Comparison of ENCODE assay signal across 8 mouse cellular contexts in genomic region chr5:134965473-134965851, GRCm38 (mm10). TPM values are rescaled to one million over a fixed set of nuclear protein-coding genes. Genes with fewer than 3 reads are reported as not detected.
DNase-seq lines count a peak whose midpoint lies in the region; ATAC-seq lines count a peak whose summit lies in the region.

No protein-coding gene starts in this region.

- H3K4me2 ChIP-seq in intestine, embryonic 15.5 days (replicated peaks), result peak overlapping the region; percentile 68

- H3K27me3 ChIP-seq in intestine, embryonic 15.5 days (replicated peaks), result no peaks in the 10 kb centered on the region

- H3K4me1 ChIP-seq in intestine, embryonic 15.5 days (replicated peaks), result peaks cover 9% of the 10 kb centered on the region; the same call in 1 of the 2 replicates

- H3K4me3 ChIP-seq in intestine, embryonic 15.5 days (replicated peaks), result peak overlapping the region; percentile 31; the same call in 1 of the 2 replicates

- H3K27ac ChIP-seq in intestine, embryonic 15.5 days, result peak overlapping the region; percentile 77

- H3K9ac ChIP-seq in intestine, embryonic 15.5 days, result peak overlapping the region; percentile 32

- WGBS in intestine, embryonic 15.5 days, result 7% methylated on average over 10 of the region's 10 CpGs

- peak; percentile 60 for DNase-seq in ovary, postnatal 14 days (ENCODE audit: low spot score)
- no peak for DNase-seq in ovary, postnatal 10 days (ENCODE audit: low spot score)
- peak; percentile 92 for DNase-seq in embryo, embryonic 10 days (ENCODE audit: low spot score)
- peak; percentile 33 to 46 for DNase-seq in gastrocnemius, adult 8-10 months (ENCODE audit: low spot score in 2 of 2)
- peak; percentile 81 to 84 for DNase-seq in left cerebral cortex, postnatal 14 days (ENCODE audit: low spot score in 2 of 2)
- peak; percentile 48 for DNase-seq in skeletal muscle tissue, adult 2 months (ENCODE audit: low read depth, low spot score)

- intact Hi-C loops in left cerebral cortex, postnatal 14 days (cut with DNase I), result loop anchor here (1.0 to 5.0 kb wide), 2 partner anchors 33 to 58 kb away; partner anchors contain the start of gene Mettl27

- ATAC-seq in intestine, embryonic 15.5 days, result no peak
- peak; percentile 77 for ATAC-seq in megakaryocyte progenitor cell, adult 5-6 weeks (replicated peaks; ENCODE audit: poor library complexity)

- H3K36me3 ChIP-seq in intestine, embryonic 15.5 days, result no peaks in the 10 kb centered on the region

- no peaks in the 10 kb centered on the region for H3K9me3 ChIP-seq in intestine, embryonic 15.5 days

RNA-seq across cellular contexts. Expression of gene Cldn4, which starts 18.7 kb away (rescaled TPM):
- not detected for total RNA-seq in gastrocnemius, adult 8-10 months (2022)
- 45.6 and 49.2 TPM in 2 replicates for polyA plus RNA-seq in intestine, embryonic 15.5 days (2015; fragmentation: Nextera tagmentation; extraction: Ambion mirVana)
- total RNA-seq in left cerebral cortex, postnatal 14 days (2021), result not detected
- not detected in 2 replicates for total RNA-seq in megakaryocyte progenitor cell, adult 5-6 weeks (2015)
- not detected in 2 replicates for total RNA-seq in megakaryocyte progenitor cell, adult 5-6 weeks (2017)

RNA-seq across cellular contexts. Expression of gene Cldn3, which starts 20.6 kb away (rescaled TPM):
- total RNA-seq in gastrocnemius, adult 8-10 months (2022), result not detected
- 173 and 195 TPM in 2 replicates for polyA plus RNA-seq in intestine, embryonic 15.5 days (2015; fragmentation: Nextera tagmentation; extraction: Ambion mirVana)
- 1 to 10 TPM in 1 of 2 experiments, under 1 TPM in 1; 0.37 to 1.7 TPM for total RNA-seq in left cerebral cortex, postnatal 14 days (2021)
- not detected in 2 replicates for total RNA-seq in megakaryocyte progenitor cell, adult 5-6 weeks (2015)
- not detected in 2 replicates for total RNA-seq in megakaryocyte progenitor cell, adult 5-6 weeks (2017)

RNA-seq across cellular contexts. Expression of gene Mettl27, which starts 33.3 kb away (rescaled TPM):
- 1 to 10 TPM; 3.8 to 6.1 (median 4.4) TPM for total RNA-seq in gastrocnemius, adult 8-10 months (2022)
- 18.5 and 25.7 TPM in 2 replicates for polyA plus RNA-seq in intestine, embryonic 15.5 days (2015; fragmentation: Nextera tagmentation; extraction: Ambion mirVana)
- 1 to 10 TPM; 7.3 TPM for total RNA-seq in left cerebral cortex, postnatal 14 days (2021)
- 1.9 and 3.9 TPM in 2 replicates for total RNA-seq in megakaryocyte progenitor cell, adult 5-6 weeks (2015)
- total RNA-seq in megakaryocyte progenitor cell, adult 5-6 weeks (2017), result 0.92 and 3.4 TPM in 2 replicates

RNA-seq across cellular contexts. Expression of gene Abhd11, which starts 43.5 kb away (rescaled TPM):
- total RNA-seq in gastrocnemius, adult 8-10 months (2022), result 10 to 100 TPM; 38.5 to 54.3 (median 46.0) TPM
- polyA plus RNA-seq in intestine, embryonic 15.5 days (2015; fragmentation: Nextera tagmentation; extraction: Ambion mirVana), result 96.0 and 101 TPM in 2 replicates
- 10 to 100 TPM; 41.2 to 42.0 TPM for total RNA-seq in left cerebral cortex, postnatal 14 days (2021)
- 133 and 142 TPM in 2 replicates for total RNA-seq in megakaryocyte progenitor cell, adult 5-6 weeks (2015)
- total RNA-seq in megakaryocyte progenitor cell, adult 5-6 weeks (2017), result 59.3 and 65.3 TPM in 2 replicates

RNA-seq across cellular contexts. Expression of gene Cldn13, which starts 50.1 kb away (rescaled TPM):
- not detected for total RNA-seq in gastrocnemius, adult 8-10 months (2022)
- polyA plus RNA-seq in intestine, embryonic 15.5 days (2015; fragmentation: Nextera tagmentation; extraction: Ambion mirVana), result 3.9 and 5.3 TPM in 2 replicates
- not detected for total RNA-seq in left cerebral cortex, postnatal 14 days (2021)
- 17.0 and 19.0 TPM in 2 replicates for total RNA-seq in megakaryocyte progenitor cell, adult 5-6 weeks (2015)
- 5.3 and 10.9 TPM in 2 replicates for total RNA-seq in megakaryocyte progenitor cell, adult 5-6 weeks (2017)
